ENCODE assay signal across 8 mouse cellular contexts in genomic region chr7:24369731-24370541, GRCm38 (mm10). TPM values are rescaled to one million over a fixed set of nuclear protein-coding genes. Genes with fewer than 3 reads are reported as not detected.
DNase-seq lines count a peak whose midpoint lies in the region; ATAC-seq and TF ChIP-seq lines count a peak whose summit lies in the region.

Gene Kcnn4 (plus strand): TSS chr7:24370263.

- H3K4me2 ChIP-seq in kidney, embryonic 15.5 days = peak within 1 kb of the TSS; percentile 27
- H3K4me2 ChIP-seq in liver, embryonic 13.5 days = peak within 1 kb of the TSS; percentile 98
- H3K4me2 ChIP-seq in stomach, postnatal 0 days (replicated peaks; ENCODE audit: low read depth) = peak within 1 kb of the TSS; percentile 42

- DNase-seq in kidney, adult 8-10 months = no peak
- DNase-seq in liver, embryonic 13.5 days = peak; percentile 57
- DNase-seq in stomach, postnatal 0 days (ENCODE audit: low spot score) = peak; percentile 73
- DNase-seq in frontal cortex, postnatal 36 days (ENCODE audit: low spot score in 2 of 2) = no peak
- no peak for DNase-seq in frontal cortex, postnatal 14 days (ENCODE audit: low spot score in 2 of 2)
- DNase-seq in right cerebral cortex, adult 2 months (ENCODE audit: low spot score in 2 of 2) = no peak

- no peaks in the 10 kb centered on the region for H3K36me3 ChIP-seq in kidney, embryonic 15.5 days
- H3K36me3 ChIP-seq in liver, embryonic 13.5 days = peaks cover 24% of the 10 kb centered on the region
- no peaks in the 10 kb centered on the region for H3K36me3 ChIP-seq in stomach, postnatal 0 days (ENCODE audit: control insufficient read depth, insufficient read depth, low read length)

- no peaks in the 10 kb centered on the region for H3K27me3 ChIP-seq in kidney, embryonic 15.5 days
- H3K27me3 ChIP-seq in liver, embryonic 13.5 days = no peaks in the 10 kb centered on the region
- no peaks in the 10 kb centered on the region for H3K27me3 ChIP-seq in stomach, postnatal 0 days (ENCODE audit: control insufficient read depth, insufficient read depth, low read length)

- 40% methylated on average over 23 of the region's 23 CpGs for WGBS in kidney, embryonic 15.5 days
- WGBS in liver, embryonic 13.5 days (ENCODE audit: insufficient replicate concordance) = 10% methylated on average over 23 of the region's 23 CpGs
- WGBS in stomach, postnatal 0 days = 23% methylated on average over 23 of the region's 23 CpGs

- H3K9ac ChIP-seq in kidney, embryonic 15.5 days = no peak within 1 kb of the TSS
- peak within 1 kb of the TSS; percentile 100 for H3K9ac ChIP-seq in liver, embryonic 13.5 days
- H3K9ac ChIP-seq in stomach, postnatal 0 days (ENCODE audit: low read length) = peak within 1 kb of the TSS; percentile 54; the same call in 1 of the 2 replicates

- H3K4me3 ChIP-seq in kidney, embryonic 15.5 days (replicated peaks) = peak within 1 kb of the TSS; percentile 17
- peak within 1 kb of the TSS; percentile 35 for H3K4me3 ChIP-seq in brown adipose tissue, adult 24 weeks (ENCODE audit: insufficient read depth, low read depth, low read length)
- peak within 1 kb of the TSS; percentile 96 for H3K4me3 ChIP-seq in liver, embryonic 13.5 days (replicated peaks)
- peak within 1 kb of the TSS; percentile 21 for H3K4me3 ChIP-seq in stomach, postnatal 0 days (ENCODE audit: low read depth, low read length)

- no peak within 1 kb of the TSS for H3K27ac ChIP-seq in kidney, embryonic 15.5 days
- no peak within 1 kb of the TSS for H3K27ac ChIP-seq in brown adipose tissue, adult 24 weeks (replicated peaks; ENCODE audit: low read depth, low read length)
- H3K27ac ChIP-seq in liver, embryonic 13.5 days = peak within 1 kb of the TSS; percentile 100
- peak within 1 kb of the TSS; percentile 74 for H3K27ac ChIP-seq in stomach, postnatal 0 days (replicated peaks)

- no peak for TF ChIP-seq CTCF in stomach, postnatal 0 days (IDR thresholded peaks at IDR 0.05; ENCODE audit: low read depth)

- peaks cover 27% of the 10 kb centered on the region for H3K4me1 ChIP-seq in kidney, embryonic 15.5 days
- peaks cover 27% of the 10 kb centered on the region for H3K4me1 ChIP-seq in brown adipose tissue, adult 24 weeks (ENCODE audit: control insufficient read depth, insufficient read depth, insufficient read length, low read length)
- peaks cover 75% of the 10 kb centered on the region for H3K4me1 ChIP-seq in liver, embryonic 13.5 days (replicated peaks)
- H3K4me1 ChIP-seq in stomach, postnatal 0 days (replicated peaks; ENCODE audit: control insufficient read depth, insufficient read depth) = 0 out of 2 replicates have a peak, but pooled peaks cover 2% of the 10 kb centered on the region

- peak; percentile 64; the same call in 1 of the 2 replicates for ATAC-seq in kidney, embryonic 15.5 days (replicated peaks; ENCODE audit: low FRiP score)
- peak; percentile 66 for ATAC-seq in liver, embryonic 13.5 days (ENCODE audit: low read depth)
- peak; percentile 77 for ATAC-seq in stomach, postnatal 0 days (ENCODE audit: low FRiP score, low TSS enrichment)

- TF ChIP-seq EP300 in stomach, postnatal 0 days (optimal IDR thresholded peaks at IDR 0.05) = no peak

- no peaks in the 10 kb centered on the region for H3K9me3 ChIP-seq in kidney, embryonic 15.5 days (replicated peaks)
- H3K9me3 ChIP-seq in liver, embryonic 13.5 days (replicated peaks) = no peaks in the 10 kb centered on the region
- no peaks in the 10 kb centered on the region for H3K9me3 ChIP-seq in stomach, postnatal 0 days (ENCODE audit: control insufficient read depth, low read length)

RNA-seq across cellular contexts. Expression of gene Kcnn4, which starts in this region (rescaled TPM):
- 4.9 and 5.5 TPM in 2 replicates for polyA plus RNA-seq in kidney, embryonic 15.5 days (2015; fragmentation: Nextera tagmentation; extraction: Ambion mirVana)
- polyA plus RNA-seq in brown adipose tissue, adult 24 weeks (2012; ENCODE audit: insufficient read depth, insufficient read length, missing spikeins) = not detected in 2 replicates
- 126 and 128 TPM in 2 replicates for polyA plus RNA-seq in liver, embryonic 13.5 days (2015; fragmentation: Nextera tagmentation; extraction: Ambion mirVana)
- 15.5 and 17.0 TPM in 2 replicates for polyA plus RNA-seq in stomach, postnatal 0 days (2015; fragmentation: Nextera tagmentation; extraction: Ambion mirVana)

Comparison
In these comparisons a context has a peak if more than half of its experiments do, and no peak if none do; other contexts are left out.
1. H3K27ac ChIP-seq: peak in liver, embryonic 13.5 days (single experiment) and stomach, postnatal 0 days (single experiment); none in kidney, embryonic 15.5 days (single experiment) and brown adipose tissue, adult 24 weeks (single experiment).
2. H3K4me2 ChIP-seq: peak in every context shown above with its lines; median percentile 98 in liver, embryonic 13.5 days; 42 in stomach, postnatal 0 days; 27 in kidney, embryonic 15.5 days.
3. H3K4me3 ChIP-seq: peak in every context shown above with its lines; median percentile 96 in liver, embryonic 13.5 days; 35 in brown adipose tissue, adult 24 weeks; 21 in stomach, postnatal 0 days; 17 in kidney, embryonic 15.5 days.
4. DNase-seq: peak in liver, embryonic 13.5 days (single experiment) and stomach, postnatal 0 days (single experiment); none in kidney, adult 8-10 months (0 of 2), frontal cortex, postnatal 36 days (0 of 2), frontal cortex, postnatal 14 days (0 of 2) and right cerebral cortex, adult 2 months (0 of 2).
5. Peak in every context shown above with its lines, with median percentiles within 50 percentile points of each other: ATAC-seq.